Mouse (Mus musculus): ENCODE results near the gene Golgb1.

Gene Golgb1

DNA sequence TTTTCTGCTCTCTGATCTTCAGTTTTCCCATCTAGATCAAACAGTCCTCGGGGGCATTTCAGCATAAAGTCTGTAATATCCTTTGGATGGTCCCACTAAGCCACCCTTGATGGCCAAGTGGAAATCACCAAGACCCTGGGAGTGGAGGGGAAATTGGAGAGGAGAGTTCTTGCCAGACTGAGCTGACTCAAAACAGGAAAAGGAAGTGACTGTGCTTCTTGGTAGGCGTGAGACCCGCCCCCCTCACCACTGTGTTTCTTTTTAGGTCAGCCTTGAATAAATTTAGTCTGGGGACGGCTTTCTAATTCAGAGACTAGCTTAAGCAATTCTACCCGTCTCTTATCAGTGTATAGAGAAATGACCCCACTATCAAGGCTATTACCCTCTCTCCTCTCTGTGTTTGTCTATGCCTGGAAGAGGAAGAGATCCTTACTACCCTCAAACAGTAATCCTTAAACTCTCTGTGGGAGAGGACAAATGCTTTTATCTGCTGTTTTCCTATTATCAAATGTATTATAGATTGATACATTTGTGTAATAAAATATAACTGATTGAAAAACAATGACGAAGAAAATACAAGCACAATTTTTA lies 66.3 kb downstream of the Golgb1 start:
- no peak for ATAC-seq (ENCODE audit: insufficient number of reproducible peaks, low FRiP score, low TSS enrichment)

DNA sequence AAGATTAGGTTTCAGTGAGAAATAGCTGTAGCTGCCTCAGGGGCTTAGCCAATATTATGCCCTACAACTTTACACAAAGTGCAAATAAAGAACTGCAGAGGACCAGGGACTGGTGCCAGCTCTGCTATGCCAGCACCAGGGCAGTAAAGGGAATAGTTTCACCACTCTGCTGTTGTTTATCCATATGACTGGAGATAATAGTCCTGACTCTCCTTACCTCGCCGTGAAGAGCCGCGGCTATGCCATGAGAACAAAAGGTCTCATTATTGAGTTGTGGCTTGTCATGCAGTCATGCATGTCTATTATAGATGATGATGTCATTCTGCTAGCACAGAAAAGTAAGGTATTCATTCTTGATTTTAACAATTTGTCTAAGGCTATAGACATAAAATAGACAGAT lies 67.0 kb downstream of the Golgb1 start:
- ATAC-seq (ENCODE audit: insufficient number of reproducible peaks, low FRiP score, low TSS enrichment), result no peak

- ATAC-seq (ENCODE audit: insufficient number of reproducible peaks, low FRiP score, low TSS enrichment), result no peak
These were observed 68.7 kb downstream of the Golgb1 start for GRCm38 (mm10) chr16:36943591-36943990.

GRCm38 (mm10) chr16:36944895-36945424 lies 70.0 kb downstream of the Golgb1 start:
- peak; percentile 61; the same call in 1 of the 2 replicates for ATAC-seq (ENCODE audit: insufficient number of reproducible peaks, low FRiP score, low TSS enrichment)

DNA sequence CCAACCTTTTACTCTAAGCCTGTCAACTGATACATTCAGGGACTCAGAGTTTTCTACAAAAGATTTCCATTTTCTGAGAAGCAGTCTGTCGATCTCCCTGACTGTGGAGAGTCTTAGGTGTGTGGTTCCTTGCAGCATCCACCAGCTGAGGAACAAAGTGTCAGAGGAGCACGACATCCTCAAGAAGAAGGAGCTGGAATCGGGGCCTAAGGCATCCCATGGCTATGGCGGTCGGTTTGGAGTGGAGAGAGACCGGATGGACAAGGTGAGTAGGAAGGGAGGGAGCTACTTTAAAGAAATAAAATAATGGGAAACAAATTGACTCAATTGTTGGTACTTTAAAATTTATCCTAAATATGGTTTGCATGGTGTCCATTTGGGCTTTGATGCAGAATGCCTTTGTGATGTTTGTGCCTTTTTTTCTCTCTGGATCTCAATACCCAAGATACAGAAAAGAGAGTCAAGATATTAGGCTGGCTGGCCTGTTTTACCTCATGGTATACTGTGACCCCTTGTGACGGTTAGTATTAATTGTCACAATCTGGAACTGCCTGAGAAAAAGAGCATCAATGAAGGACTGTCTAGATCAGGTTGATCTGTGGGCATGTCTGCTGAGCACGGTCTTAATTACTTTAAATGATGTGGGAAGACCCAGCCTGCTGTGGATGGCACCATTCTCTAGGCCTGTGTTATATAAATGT lies 71.7 kb downstream of the Golgb1 start:
- no peak for ATAC-seq (ENCODE audit: insufficient number of reproducible peaks, low FRiP score, low TSS enrichment)

GRCm38 (mm10) chr16:36947646-36948197 lies 72.8 kb downstream of the Golgb1 start:
- no peak for ATAC-seq (ENCODE audit: insufficient number of reproducible peaks, low FRiP score, low TSS enrichment)

GRCm38 (mm10) chr16:36949614-36950336 lies 74.8 kb downstream of the Golgb1 start:
- no peak for ATAC-seq (ENCODE audit: insufficient number of reproducible peaks, low FRiP score, low TSS enrichment)

DNA sequence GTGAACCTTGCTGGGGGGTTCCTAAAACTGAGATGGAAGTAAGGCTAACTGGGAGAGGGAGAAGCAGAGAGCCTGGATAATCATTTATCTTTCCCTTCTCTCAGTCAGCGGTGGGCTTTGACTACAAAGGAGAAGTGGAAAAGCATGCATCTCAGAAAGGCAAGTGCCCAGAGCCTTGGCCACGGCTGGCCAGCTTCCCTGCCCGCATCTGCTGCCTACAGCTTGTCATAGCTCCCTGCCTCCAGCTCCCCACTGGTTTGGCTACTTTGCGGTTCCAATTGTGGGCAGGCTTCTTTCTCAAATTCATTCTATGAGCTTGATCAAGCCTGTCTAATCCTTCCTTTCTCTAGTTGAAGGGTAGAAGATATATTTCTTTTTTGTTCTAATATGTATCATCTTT lies 76.1 kb downstream of the Golgb1 start:
- ATAC-seq (ENCODE audit: insufficient number of reproducible peaks, low FRiP score, low TSS enrichment), result no peak

DNA sequence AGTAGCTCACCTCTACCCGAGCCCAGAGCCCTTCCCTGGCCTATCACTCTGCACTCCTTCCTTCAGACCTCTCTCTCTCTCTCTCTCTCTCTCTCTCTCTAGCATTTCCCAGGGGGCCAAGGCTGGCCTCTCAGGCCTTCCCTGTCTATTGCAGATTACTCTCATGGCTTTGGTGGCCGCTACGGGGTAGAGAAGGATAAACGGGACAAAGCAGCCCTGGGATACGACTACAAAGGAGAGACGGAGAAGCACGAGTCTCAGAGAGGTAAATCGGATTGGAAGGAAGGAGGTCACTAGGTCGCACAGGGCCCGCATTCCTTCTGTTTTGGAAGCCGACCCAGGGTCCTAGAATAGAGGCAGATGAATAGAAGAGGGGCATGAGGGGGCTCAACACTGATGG lies 80.2 kb downstream of the Golgb1 start:
- no peak for ATAC-seq (ENCODE audit: insufficient number of reproducible peaks, low FRiP score, low TSS enrichment)

- ATAC-seq (ENCODE audit: insufficient number of reproducible peaks, low FRiP score, low TSS enrichment), result no peak
These were observed 88.5 kb downstream of the Golgb1 start for GRCm38 (mm10) chr16:36963415-36963814.

GRCm38 (mm10) chr16:36979127-36979526 lies 104.2 kb downstream of the Golgb1 start:
- no peak for ATAC-seq (ENCODE audit: insufficient number of reproducible peaks, low FRiP score, low TSS enrichment)

Data from cerebellum, adult (tissue).